Comparison of ENCODE assay signal across 8 mouse cellular contexts in the genomic region with DNA sequence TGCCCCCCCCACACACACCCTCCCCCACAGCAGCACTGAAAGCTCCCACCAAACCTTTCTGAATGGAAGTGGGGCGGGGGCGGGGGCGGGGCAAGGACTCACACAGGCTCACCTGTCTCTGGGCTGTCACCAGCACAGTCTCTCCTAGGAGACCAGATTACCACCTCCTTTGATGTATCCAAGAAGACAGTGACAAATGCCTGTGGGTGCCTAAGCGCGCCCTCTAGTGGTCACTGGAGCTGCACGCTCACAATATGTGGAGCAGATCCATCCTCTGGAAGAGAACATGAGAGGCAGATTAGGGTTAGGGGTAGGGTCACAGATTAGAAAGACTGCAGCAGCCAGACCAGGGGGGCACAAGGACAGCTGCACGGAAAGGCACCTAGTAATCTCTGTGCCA. TPM values are rescaled to one million over a fixed set of nuclear protein-coding genes. Genes with fewer than 3 reads are reported as not detected.
DNase-seq lines count a peak whose midpoint lies in the region; TF ChIP-seq lines count a peak whose summit lies in the region.

No protein-coding gene starts in this region.

- peak; percentile 63 for DNase-seq in adipocyte (ENCODE audit: low spot score)
- peak; percentile 86 to 92 for DNase-seq in cerebellum, postnatal 25 days
- DNase-seq in frontal cortex, postnatal 36 days (ENCODE audit: low spot score in 2 of 2), result peak; percentile 77 to 83
- DNase-seq in hindlimb bud, embryonic 11.5 days (ENCODE audit: extremely low spot score, low read depth, low spot score), result peak; percentile 22
- DNase-seq in left cerebral cortex, adult 2 months (ENCODE audit: extremely low spot score in 1 of 2, low spot score in 2 of 2), result peak; percentile 77 to 82
- peak; percentile 82 for DNase-seq in mesoderm, embryonic 11.5 days (ENCODE audit: low read depth, low spot score)
- peak; percentile 71 to 72 for DNase-seq in right cerebral cortex, postnatal 36 days (ENCODE audit: low spot score in 2 of 2)
- peak; percentile 39 to 75 for DNase-seq in urinary bladder, postnatal 4 days (ENCODE audit: low spot score in 2 of 2)

- intact Hi-C loops in left cerebral cortex, adult 2 months (cut with DNase I), result loop anchor here (1.0 to 5.0 kb wide), 3 partner anchors 62 to 108 kb away; partner anchors contain the start of gene Abcg1

- TF ChIP-seq CTCF in left cerebral cortex, adult 2 months (IDR thresholded peaks at IDR 0.05), result peak; percentile 88

- H3K27ac ChIP-seq in left cerebral cortex, adult 2 months, result no peak overlapping the region

- no peak overlapping the region for H3K4me3 ChIP-seq in left cerebral cortex, adult 2 months

RNA-seq across cellular contexts. Expression of gene Tff3, which starts 10.0 kb away (rescaled TPM):
- not detected for total RNA-seq in left cerebral cortex, adult 2 months (2021)

RNA-seq across cellular contexts. Expression of gene Tff2, which starts 24.7 kb away (rescaled TPM):
- total RNA-seq in left cerebral cortex, adult 2 months (2021), result not detected

RNA-seq across cellular contexts. Expression of gene Tff1, which starts 45.6 kb away (rescaled TPM):
- total RNA-seq in left cerebral cortex, adult 2 months (2021), result not detected

Comparison
In these comparisons a context has a peak if more than half of its experiments do, and no peak if none do; other contexts are left out.
1. DNase-seq: peak in every context shown above with its lines; median percentile 89 in cerebellum, postnatal 25 days; 82 in mesoderm, embryonic 11.5 days; 80 in frontal cortex, postnatal 36 days; 80 in left cerebral cortex, adult 2 months; 72 in right cerebral cortex, postnatal 36 days; 63 in adipocyte; 57 in urinary bladder, postnatal 4 days; 22 in hindlimb bud, embryonic 11.5 days.